Mouse (Mus musculus) forebrain, postnatal 0 days (tissue): ENCODE results near the gene Tmem200a. TPM values are rescaled to one million over a fixed set of nuclear protein-coding genes. Genes with fewer than 3 reads are reported as not detected.

Source experiments
- ATAC-seq: fragments of 200-750 bp; cut with Nextera tagmentation; 2 replicates; pipeline ENCODE4 v1.8.0; 2017; ENCODE audit warnings: mild to moderate bottlenecking, moderate library complexity
- DNase-seq: peaks from one replicate; pipeline ENCODE4 v3.0.0-alpha.2; 2015
- H3K27ac ChIP-seq: fragments of 300-500 bp; sonication (generic); 2 replicates; pipeline ENCODE4 v1.5.1; 2014; ENCODE audit warnings: low read depth, mild to moderate bottlenecking, antibody characterized with exemption, low read length, moderate library complexity, mixed read lengths
- H3K27me3 ChIP-seq: fragments of 300-500 bp; sonication (generic); 2 replicates; pipeline ENCODE4 v1.6.1; 2014; ENCODE audit warnings: mild to moderate bottlenecking, low read length, mixed read lengths; ENCODE audit not compliant: insufficient read depth
- H3K36me3 ChIP-seq: fragments of 300-500 bp; sonication (generic); 2 replicates; pipeline ENCODE4 v1.6.1; 2014; ENCODE audit warnings: mild to moderate bottlenecking, moderate library complexity; ENCODE audit not compliant: insufficient read depth
- H3K4me1 ChIP-seq: fragments of 300-500 bp; sonication (generic); 2 replicates; pipeline ENCODE4 v1.6.1; 2014; ENCODE audit warnings: antibody characterized with exemption; ENCODE audit not compliant: insufficient read depth
- H3K4me2 ChIP-seq: fragments of 300-500 bp; sonication (generic); 2 replicates; pipeline ENCODE4 v1.6.1; 2014; ENCODE audit warnings: low read depth, mild to moderate bottlenecking, moderate library complexity
- H3K4me3 ChIP-seq: fragments of 300-500 bp; sonication (generic); 2 replicates; pipeline ENCODE4 v1.5.1; 2014; ENCODE audit warnings: low read depth, low read length, mixed read lengths
- H3K9ac ChIP-seq: fragments of 300-500 bp; sonication (generic); 2 replicates; pipeline ENCODE4 v1.6.1; 2014; ENCODE audit warnings: mild to moderate bottlenecking
- H3K9me3 ChIP-seq: fragments of 300-500 bp; sonication (generic); 2 replicates; pipeline ENCODE4 v1.6.1; 2016; ENCODE audit warnings: low read length
- CTCF ChIP-seq: sonication (generic); IDR thresholded peaks from 2 replicates; pipeline ENCODE4 v1.5.1; 2016; ENCODE audit warnings: antibody characterized with exemption, control low read depth, low read depth
- whole genome bisulfite sequencing: fragments of 180-500 bp; shearing (Covaris S2); extraction: QIAGEN DNeasy Blood & Tissue Kit; methylation state at CpG from one replicate; pipeline ENCODE4 v1.1.7; 2014; 5-methylcytosine and 5-hydroxymethylcytosine counted together
- polyA plus RNA-seq: library from polyadenylated mRNA; unstranded; fragments of >200 nt; fragmentation: Nextera tagmentation; extraction: Ambion mirVana; gene quantifications from 2 replicates; pipeline ENCODE4 v1.2.1, GENCODE M21; 2015
- total RNA-seq: library from RNA; depleted of rRNA; stranded (reverse); fragments of >200 nt; gene quantifications from 2 replicates; pipeline ENCODE4 v1.2.3, GENCODE M21; 2014

Tmem200a gene
- total and polyA plus RNA-seq, 2 experiments from 2014 or later: 20.0 to 27.9 TPM

- H3K36me3 ChIP-seq: no peaks in the 10 kb centered on the region
- H3K27ac ChIP-seq: no peak overlapping the region
- no peak overlapping the region for H3K4me2 ChIP-seq
- WGBS: 68% methylated on average over 2 of the region's 2 CpGs
- H3K4me1 ChIP-seq: no peaks in the 10 kb centered on the region
- no peak for ATAC-seq
- no peak overlapping the region for H3K9ac ChIP-seq
- no peak for DNase-seq
- TF ChIP-seq CTCF: no peak
- H3K9me3 ChIP-seq: no peaks in the 10 kb centered on the region
- no peak overlapping the region for H3K4me3 ChIP-seq
- H3K27me3 ChIP-seq: no peaks in the 10 kb centered on the region
Observed at GRCm38 (mm10) chr10:25945866-25946265, 133.0 kb downstream of the Tmem200a start.

- WGBS: 10% methylated on average over 2 of the region's 2 CpGs
- Histone ChIP-seq H3K4me3 (no peak overlapping the region), H3K27ac (no peak overlapping the region), H3K4me1 (no peaks in the 10 kb centered on the region), H3K4me2 (no peak overlapping the region), H3K9ac (no peak overlapping the region), H3K36me3 (no peaks in the 10 kb centered on the region), H3K27me3 (no peaks in the 10 kb centered on the region), H3K9me3 (no peaks in the 10 kb centered on the region)
- no peak for TF ChIP-seq CTCF
- DNase-seq: no peak
- ATAC-seq: no peak
Observed at GRCm38 (mm10) chr10:25944641-25945040, 134.2 kb downstream of the Tmem200a start.

GRCm38 (mm10) chr10:25931796-25932195 is 147.1 kb downstream of the Tmem200a start:
- Histone ChIP-seq H3K4me3 (no peak overlapping the region), H3K4me2 (no peak overlapping the region), H3K36me3 (no peaks in the 10 kb centered on the region), H3K9ac (no peak overlapping the region), H3K27me3 (no peaks in the 10 kb centered on the region), H3K9me3 (no peaks in the 10 kb centered on the region), H3K4me1 (peaks cover 15% of the 10 kb centered on the region; the same call in 1 of the 2 replicates), H3K27ac (no peak overlapping the region)
- DNase-seq (no peak), ATAC-seq (no peak)
- 80% methylated on average over 8 of the region's 8 CpGs for WGBS
- no peak for TF ChIP-seq CTCF

- peak; percentile 66 for ATAC-seq
- H3K27ac ChIP-seq: no peak overlapping the region
- H3K9ac ChIP-seq: peak overlapping the region; percentile 35; the same call in 1 of the 2 replicates
Observed at GRCm38 (mm10) chr10:25929401-25930150, 149.3 kb downstream of the Tmem200a start.

GRCm38 (mm10) chr10:25928861-25929368 is 149.9 kb downstream of the Tmem200a start:
- TF ChIP-seq CTCF: no peak
- WGBS: 24% methylated on average over 8 of the region's 8 CpGs
- Histone ChIP-seq H3K36me3 (no peaks in the 10 kb centered on the region), H3K9me3 (no peaks in the 10 kb centered on the region), H3K27ac (no peak overlapping the region), H3K4me2 (no peak overlapping the region), H3K9ac (no peak overlapping the region), H3K4me3 (no peak overlapping the region), H3K27me3 (no peaks in the 10 kb centered on the region), H3K4me1 (peaks cover 15% of the 10 kb centered on the region; the same call in 1 of the 2 replicates)
- DNase-seq (no peak), ATAC-seq (0 out of 2 replicates have a peak, but pooled peaks have one; percentile 7)

More at GRCm38 (mm10) chr10:25929401-25930150, 149.3 kb downstream of the Tmem200a start:
- 0 out of 2 replicates have a peak overlapping the region, but pooled peaks have one; percentile 12 for H3K4me3 ChIP-seq
- no peak for TF ChIP-seq CTCF
- H3K9me3 ChIP-seq: no peaks in the 10 kb centered on the region
- peak overlapping the region; percentile 32 for H3K4me2 ChIP-seq
- no peaks in the 10 kb centered on the region for H3K27me3 ChIP-seq
- WGBS: under 1% methylated on average over 12 of the region's 12 CpGs
- peaks cover 15% of the 10 kb centered on the region; the same call in 1 of the 2 replicates for H3K4me1 ChIP-seq
- DNase-seq: peak; percentile 71
- H3K36me3 ChIP-seq: no peaks in the 10 kb centered on the region

GRCm38 (mm10) chr10:25928448-25928786 is 150.4 kb downstream of the Tmem200a start:
- H3K27ac ChIP-seq: no peak overlapping the region
- TF ChIP-seq CTCF: no peak
- no peak overlapping the region for H3K4me2 ChIP-seq
- peaks cover 15% of the 10 kb centered on the region; the same call in 1 of the 2 replicates for H3K4me1 ChIP-seq
- H3K9me3 ChIP-seq: no peaks in the 10 kb centered on the region
- no peaks in the 10 kb centered on the region for H3K27me3 ChIP-seq
- ATAC-seq (no peak), DNase-seq (no peak)
- no peak overlapping the region for H3K9ac ChIP-seq
- WGBS: 44% methylated on average over 3 of the region's 3 CpGs
- no peaks in the 10 kb centered on the region for H3K36me3 ChIP-seq
- H3K4me3 ChIP-seq: no peak overlapping the region
